Mouse (Mus musculus): ENCODE measurements at regions not wholly inside any gene's neighbourhood (a gene's known extent, or its start where the extent isn't known, plus 50 kb on each side); places are given as distances from the start of the nearest gene placed in this dataset.

DNA sequence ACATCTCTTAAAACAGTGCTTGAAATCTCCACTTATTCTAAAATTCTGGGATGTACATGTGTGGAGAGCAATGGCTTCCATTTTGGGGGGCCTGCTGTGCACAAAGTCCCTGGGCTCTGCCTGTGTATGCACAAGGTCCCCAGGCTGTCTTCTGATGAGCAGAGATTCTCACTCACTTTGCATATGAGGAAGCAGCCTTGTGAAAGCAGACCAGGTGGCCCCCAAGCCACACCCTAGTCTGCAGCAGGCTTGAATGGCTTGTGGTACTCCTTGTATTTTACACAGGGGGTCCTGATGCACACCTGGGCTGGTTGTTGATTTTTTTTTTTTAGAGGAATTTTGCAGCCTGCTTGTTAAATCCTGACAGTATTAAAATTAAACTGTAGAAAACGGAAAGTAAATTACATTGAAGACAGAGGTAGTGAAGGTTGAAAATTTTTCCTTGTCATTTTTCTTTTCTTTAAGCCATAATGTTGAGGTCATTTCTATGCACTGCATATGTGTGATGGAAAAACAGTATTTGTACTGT is 1413.8 kb downstream of the Gsdmc2 start:
- TF ChIP-seq POLR2A (IDR thresholded peaks at IDR 0.05; ENCODE audit: control insufficient read depth, low read depth, low read length) (no peak), CTCF (IDR thresholded peaks at IDR 0.05; ENCODE audit: control insufficient read depth, insufficient read depth, insufficient replicate concordance, low read depth, low read length) (no peak)

Measured in testis, adult 2 months (tissue).